Mouse (Mus musculus): ENCODE data around the gene Rpain.

Gene Rpain

GRCm38 (mm10) chr11:70969821-70970559 lies at the start of gene Rpain, which contains the start of gene Nup88:
TSS of gene Rpain (plus strand) at chr11:70970213.
TSS of gene Nup88 (minus strand) at chr11:70969973.
- in situ Hi-C loops (cut with MboI, MseI) = loop anchor here in 1 of 2 experiments (10.0 kb wide), 1 partner anchor 1055 kb away; the partner anchor contains the start of gene Gps2

DNA sequence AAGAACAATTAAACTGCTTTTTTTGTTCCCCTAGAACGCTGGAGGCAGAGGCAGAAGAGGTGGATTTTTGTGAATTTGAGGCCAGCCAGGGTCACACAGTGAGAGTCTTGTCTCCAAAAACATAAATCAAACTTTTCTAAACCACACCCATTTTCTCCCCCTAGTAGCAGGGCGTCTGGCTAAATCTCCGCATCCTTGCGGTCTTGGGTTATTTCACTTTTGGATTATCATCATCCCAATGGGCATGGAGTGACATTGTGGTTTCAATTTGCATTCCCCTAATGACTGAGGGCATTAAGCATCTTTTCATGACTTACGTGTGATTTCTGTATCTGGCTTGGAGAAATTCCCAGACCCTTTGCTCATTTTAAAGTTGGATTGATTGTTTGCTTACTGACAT lies 38.6 kb upstream of the Rpain start:
- in situ Hi-C loops (cut with MboI, MseI) = no loop called here

DNA sequence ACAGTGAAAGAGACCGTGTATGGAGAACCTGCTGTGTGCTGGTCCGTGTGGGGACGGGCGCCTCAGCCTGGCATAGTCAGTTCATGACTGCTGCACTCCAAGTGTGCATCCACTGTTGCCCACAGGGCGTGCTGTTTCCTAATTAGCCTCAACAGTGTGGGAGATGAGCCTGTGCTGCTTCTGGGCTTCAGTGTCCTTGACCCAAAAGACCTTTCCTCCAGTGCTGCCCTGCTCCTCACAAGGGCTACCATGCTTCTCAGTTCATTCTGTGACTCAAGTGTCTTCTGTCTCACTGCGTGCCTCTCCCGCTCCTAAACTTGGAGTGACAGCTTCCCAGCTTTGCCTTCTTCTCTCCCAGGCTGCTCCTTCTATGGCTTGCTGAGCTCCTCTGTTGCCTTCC lies 34.7 kb upstream of the Rpain start:
- in situ Hi-C loops (cut with MboI, MseI) = no loop called here

DNA sequence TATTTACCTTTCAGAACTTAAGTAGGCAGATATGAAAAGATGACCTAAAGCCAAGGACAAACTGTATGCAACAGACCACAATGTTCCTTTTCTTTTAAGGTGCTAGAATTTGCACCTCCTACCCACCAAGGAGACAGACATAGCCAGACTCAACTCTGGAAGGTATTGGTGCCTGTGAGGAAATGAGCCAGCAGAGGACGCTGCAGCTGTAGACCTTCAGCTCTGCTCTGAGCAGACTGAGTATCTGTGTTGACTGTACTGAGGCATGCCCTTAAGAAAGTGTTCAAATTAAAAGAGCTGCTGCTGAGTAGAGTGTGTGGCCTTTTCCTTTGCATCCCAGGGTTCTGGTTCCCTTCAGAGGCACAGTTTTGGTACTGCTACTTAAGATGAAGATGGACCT lies 27.4 kb upstream of the Rpain start:
- in situ Hi-C loops (cut with MboI, MseI) = no loop called here

DNA sequence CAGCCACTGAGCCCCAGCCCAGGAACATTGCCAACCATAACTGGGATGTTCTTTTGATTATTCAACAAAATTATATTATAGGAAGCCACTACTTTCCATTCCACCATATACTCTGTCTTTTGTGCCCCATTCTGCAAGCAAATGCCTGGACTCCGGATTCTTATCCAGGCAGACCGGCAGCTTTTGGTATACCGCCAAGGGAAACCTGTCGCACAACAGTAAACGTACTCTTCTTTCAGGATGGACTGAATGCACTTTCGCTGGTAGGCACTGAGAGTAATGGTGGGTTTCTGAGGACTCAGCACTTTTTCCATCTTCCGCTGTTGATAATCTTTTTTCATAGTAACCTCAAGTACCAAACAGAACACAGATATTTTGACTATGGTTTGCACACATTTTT lies 26.4 kb upstream of the Rpain start:
- in situ Hi-C loops (cut with MboI, MseI) = no loop called here

- in situ Hi-C loops (cut with MboI, MseI) = no loop called here
These were observed 24.8 kb upstream of the Rpain start for GRCm38 (mm10) chr11:70944935-70945817.

GRCm38 (mm10) chr11:70954711-70955110 lies 15.3 kb upstream of the Rpain start:
- in situ Hi-C loops (cut with MboI, MseI) = no loop called here

DNA sequence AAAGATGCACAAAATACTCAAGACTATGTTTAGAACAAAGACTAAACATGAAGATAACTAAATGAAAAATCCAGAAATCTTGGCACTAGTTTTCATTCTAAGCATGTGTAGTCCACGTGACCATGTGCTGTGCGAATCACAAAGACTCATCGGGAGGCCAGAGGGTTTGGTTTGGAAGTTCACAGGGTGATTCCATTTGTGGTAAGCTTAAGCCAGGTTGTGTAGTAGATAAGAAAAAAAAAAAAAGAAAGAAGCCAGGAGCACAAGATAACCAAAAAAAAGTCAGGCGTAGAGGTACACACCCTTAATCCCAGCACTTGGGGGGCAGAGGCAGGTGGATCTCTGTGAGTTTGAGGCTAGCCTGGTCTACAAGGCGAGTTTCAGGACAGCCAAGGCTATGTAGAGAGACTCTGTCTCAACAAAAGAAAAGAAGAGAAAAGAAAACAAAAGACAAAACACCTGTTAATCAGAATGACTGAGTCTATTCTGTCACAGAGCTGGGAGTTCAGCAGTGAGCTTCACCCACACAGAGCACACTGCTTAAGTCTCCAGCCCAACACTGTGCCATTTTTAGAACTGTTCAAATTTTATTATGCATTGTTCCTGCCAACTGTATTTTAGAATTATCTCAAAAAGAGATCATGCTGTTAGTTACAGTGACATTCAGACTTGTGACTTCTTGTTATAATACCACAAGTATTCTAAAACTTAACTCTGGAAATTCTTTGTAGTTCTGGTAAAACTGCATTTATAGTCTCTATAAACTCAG lies 9.0 kb upstream of the Rpain start:
- in situ Hi-C loops (cut with MboI, MseI) = no loop called here

GRCm38 (mm10) chr11:70964222-70964907 lies 5.6 kb upstream of the Rpain start:
- in situ Hi-C loops (cut with MboI, MseI) = no loop called here

DNA sequence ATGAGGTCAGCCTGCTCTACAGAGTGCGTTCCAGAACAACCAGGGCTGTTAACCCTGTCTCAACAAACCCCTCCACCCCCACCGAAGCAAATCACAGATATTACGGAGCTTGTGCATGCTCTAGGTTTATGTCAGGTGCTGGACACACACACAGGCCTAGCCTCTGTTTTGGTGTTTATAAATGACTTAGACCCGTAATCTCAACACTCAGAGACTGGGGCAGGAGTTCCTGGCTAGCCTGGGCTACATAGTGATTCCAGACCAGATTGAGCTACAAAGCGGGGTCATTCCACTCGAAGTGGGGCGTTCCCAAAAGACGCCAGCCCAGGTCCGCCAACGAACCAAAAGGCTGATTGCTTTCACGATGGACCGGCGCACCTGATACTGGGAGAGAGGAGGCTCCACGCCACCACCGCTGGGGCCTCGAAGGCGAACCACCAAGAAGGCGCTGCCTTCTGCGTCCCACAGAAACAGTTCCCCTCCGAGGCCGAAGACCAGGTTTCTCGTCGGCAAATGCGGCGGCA lies 680 bp upstream of the Rpain start:
- in situ Hi-C loops (cut with MboI, MseI) = no loop called here

GRCm38 (mm10) chr11:70970560-70971540 lies 837 bp downstream of the Rpain start:
- in situ Hi-C loops (cut with MboI, MseI) = loop anchor here in 1 of 2 experiments (10.0 kb wide), 1 partner anchor 1056 kb away; the partner anchor contains the start of gene Gps2

DNA sequence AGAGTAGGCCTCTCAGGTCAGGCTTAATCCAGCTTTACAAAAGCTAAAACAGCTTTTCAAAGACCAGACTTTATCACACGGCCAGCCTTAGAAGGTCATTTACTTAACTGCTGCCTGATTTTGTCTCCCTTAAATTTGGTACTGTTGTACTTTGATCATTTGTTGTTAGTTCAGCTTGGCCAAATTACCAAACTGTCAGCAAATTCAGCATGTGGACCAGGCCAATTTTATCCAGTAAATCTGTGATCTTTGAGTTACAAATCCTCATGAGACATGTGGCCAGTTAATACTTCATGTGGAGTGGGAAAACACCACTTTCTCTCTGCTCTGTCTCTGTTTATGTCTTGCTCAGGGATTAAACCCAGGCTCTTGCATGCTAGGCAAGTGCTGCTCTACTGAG lies 2.6 kb downstream of the Rpain start:
- in situ Hi-C loops (cut with MboI, MseI) = loop anchor here in 1 of 2 experiments (10.0 kb wide), 1 partner anchor 1058 kb away; the partner anchor contains the start of gene Gps2

DNA sequence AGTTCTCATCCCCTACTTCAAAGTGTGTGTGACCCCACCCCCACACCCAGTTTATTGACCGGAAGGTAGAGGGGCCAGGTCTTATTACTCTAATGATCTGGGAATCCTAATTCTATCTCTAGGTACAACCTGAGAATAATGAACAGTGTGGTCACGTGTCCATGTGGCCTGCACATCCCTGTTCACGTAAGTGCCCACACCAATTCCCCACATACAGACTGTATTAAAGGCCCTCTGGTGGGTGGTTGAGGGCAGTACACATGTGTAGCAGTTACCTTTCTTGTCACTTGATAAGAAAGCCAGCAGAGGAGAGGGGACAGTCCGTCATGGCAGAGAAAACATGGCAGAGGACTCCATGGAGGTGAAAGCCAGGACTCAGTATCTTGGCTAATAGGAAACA lies 3.9 kb downstream of the Rpain start:
- in situ Hi-C loops (cut with MboI, MseI) = loop anchor here in 1 of 2 experiments (10.0 kb wide), 1 partner anchor 1059 kb away; the partner anchor contains the start of gene Gps2

GRCm38 (mm10) chr11:70975193-70975592 lies 5.2 kb downstream of the Rpain start:
- in situ Hi-C loops (cut with MboI, MseI) = loop anchor here in 1 of 2 experiments (10.0 to 25.0 kb wide), 2 partner anchors 1060 to 1338 kb away; partner anchors contain the start of genes Fxr2 and Gps2

- in situ Hi-C loops (cut with MboI, MseI) = loop anchor here in 1 of 2 experiments (10.0 to 25.0 kb wide), 2 partner anchors 1062 to 1340 kb away; partner anchors contain the start of genes Fxr2 and Gps2
These were observed 7.3 kb downstream of the Rpain start for GRCm38 (mm10) chr11:70977293-70977692.

GRCm38 (mm10) chr11:70980232-70980631 lies 10.2 kb downstream of the Rpain start:
- in situ Hi-C loops (cut with MboI, MseI) = loop anchor here in 1 of 2 experiments (25.0 kb wide), 1 partner anchor 1343 kb away; the partner anchor contains the start of gene Fxr2

DNA sequence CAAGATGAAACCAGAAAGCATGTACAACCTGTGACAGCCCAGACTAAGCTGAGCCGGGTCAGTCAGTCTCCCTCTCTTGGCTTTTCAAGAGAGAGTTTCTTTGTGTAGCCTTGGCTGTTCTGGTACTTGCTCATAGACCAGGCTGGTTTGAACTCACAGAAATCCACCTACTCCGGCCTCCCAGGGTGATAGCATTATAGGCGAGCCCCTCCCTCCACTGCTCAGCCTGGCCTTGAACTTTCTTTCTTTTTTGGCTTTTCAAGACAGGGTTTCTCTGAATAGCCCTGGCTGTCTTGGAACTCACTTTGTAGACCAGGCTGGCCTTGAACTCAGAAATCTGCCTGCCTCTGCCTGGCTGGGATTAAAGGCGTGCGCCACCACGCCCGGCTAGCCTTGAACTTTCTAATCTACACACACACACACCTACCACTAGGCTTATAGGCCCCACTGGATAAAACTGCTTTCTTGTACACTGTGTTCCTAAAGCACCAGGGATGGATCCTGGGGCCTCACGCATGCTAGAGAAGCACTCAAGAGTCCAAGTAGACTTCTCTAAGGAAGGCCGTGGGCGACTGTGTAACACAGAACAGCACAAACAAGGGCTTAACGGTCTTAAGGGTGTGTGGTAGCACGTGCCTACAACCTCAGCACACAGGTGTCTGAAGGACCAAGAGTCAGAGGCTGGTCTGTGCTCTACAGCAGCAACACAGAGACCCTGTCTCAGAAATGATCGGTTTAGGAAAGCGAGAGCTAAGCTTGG lies 10.9 kb downstream of the Rpain start:
- in situ Hi-C loops (cut with MboI, MseI) = loop anchor here in 1 of 2 experiments (25.0 kb wide), 1 partner anchor 1344 kb away; the partner anchor contains the start of gene Fxr2

GRCm38 (mm10) chr11:70982030-70982429 lies 12.0 kb downstream of the Rpain start:
- in situ Hi-C loops (cut with MboI, MseI) = loop anchor here in 1 of 2 experiments (25.0 kb wide), 1 partner anchor 1345 kb away; the partner anchor contains the start of gene Fxr2

Data from T-helper 17 cell (primary cell).